Mouse (Mus musculus): ENCODE results near the gene Zfp426. TPM values are rescaled to one million over a fixed set of nuclear protein-coding genes. Genes with fewer than 3 reads are reported as not detected.

Gene Zfp426
- polyA plus RNA-seq, 1 experiment from 2014 or later: 22.6 TPM

Other genes starting within 250 kb of the Zfp426 start
- gene Olfr39, start 210.4 kb downstream of the Zfp426 start, polyA plus RNA-seq (2014; fragmentation: Nextera tagmentation; extraction: Ambion mirVana): not detected in 2 replicates
- gene Olfr873, start 194.2 kb downstream of the Zfp426 start, polyA plus RNA-seq (2014; fragmentation: Nextera tagmentation; extraction: Ambion mirVana): not detected in 2 replicates
- gene Olfr18, start 156.7 kb downstream of the Zfp426 start, polyA plus RNA-seq (2014; fragmentation: Nextera tagmentation; extraction: Ambion mirVana): not detected in 2 replicates
- 38.2 and 43.5 TPM in 2 replicates for gene Zfp560, start 107.6 kb downstream of the Zfp426 start, polyA plus RNA-seq (2014; fragmentation: Nextera tagmentation; extraction: Ambion mirVana)
- gene Zfp26, start 32.6 kb downstream of the Zfp426 start, polyA plus RNA-seq (2014; fragmentation: Nextera tagmentation; extraction: Ambion mirVana): 15.7 and 36.5 TPM in 2 replicates
- 80.5 and 96.4 TPM in 2 replicates for gene Zfp266, start 28.7 kb upstream of the Zfp426 start, polyA plus RNA-seq (2014; fragmentation: Nextera tagmentation; extraction: Ambion mirVana)
- 18.1 and 23.0 TPM in 2 replicates for gene Zfp846, start 88.5 kb upstream of the Zfp426 start, polyA plus RNA-seq (2014; fragmentation: Nextera tagmentation; extraction: Ambion mirVana)
- 375 and 531 TPM in 2 replicates for gene Ubl5, start 150.1 kb upstream of the Zfp426 start, polyA plus RNA-seq (2014; fragmentation: Nextera tagmentation; extraction: Ambion mirVana)
- 14.6 and 16.8 TPM in 2 replicates for gene Fbxl12, start 152.0 kb upstream of the Zfp426 start, polyA plus RNA-seq (2014; fragmentation: Nextera tagmentation; extraction: Ambion mirVana)
- gene Pin1, start 159.3 kb upstream of the Zfp426 start, polyA plus RNA-seq (2014; fragmentation: Nextera tagmentation; extraction: Ambion mirVana): 57.9 and 70.0 TPM in 2 replicates